Mouse (Mus musculus) thymus, postnatal 10 days (tissue): ENCODE measurements around the gene Zrsr2.

Experiments
- DNase-seq, 2 experiments: peaks; one replicate each; pipeline ENCODE4 v3.0.0; 2021; ENCODE audit warnings: low spot score in 2 of 2

Gene Zrsr2

GRCm38 (mm10) chrX:163958467-163958875 is at the start of gene Zrsr2:
Zrsr2 (minus strand) TSS chrX:163958661.
- DNase-seq, result peak; percentile 79 to 85

GRCm38 (mm10) chrX:164004809-164005208 is 46.3 kb upstream of the Zrsr2 start:
- peak in 1 of 2 experiments; percentile 5 for DNase-seq

GRCm38 (mm10) chrX:163999848-164000247 is 41.4 kb upstream of the Zrsr2 start:
- DNase-seq, result no peak

- no peak for DNase-seq
These were observed 38.3 kb upstream of the Zrsr2 start for GRCm38 (mm10) chrX:163996754-163997153.

- no peak for DNase-seq
These were observed 29.4 kb upstream of the Zrsr2 start for GRCm38 (mm10) chrX:163987718-163988374.

- no peak for DNase-seq
These were observed 23.7 kb upstream of the Zrsr2 start for GRCm38 (mm10) chrX:163982129-163982528.

GRCm38 (mm10) chrX:163981500-163981899 is 23.0 kb upstream of the Zrsr2 start:
- no peak for DNase-seq

GRCm38 (mm10) chrX:163981092-163981491 is 22.6 kb upstream of the Zrsr2 start:
- no peak for DNase-seq

- peak; percentile 51 to 63 for DNase-seq
These were observed 526 bp downstream of the Zrsr2 start for GRCm38 (mm10) chrX:163957803-163958466.

GRCm38 (mm10) chrX:163957381-163957780 is 1.1 kb downstream of the Zrsr2 start:
- DNase-seq, result no peak

GRCm38 (mm10) chrX:163951618-163952017 is 6.8 kb downstream of the Zrsr2 start:
- no peak for DNase-seq

GRCm38 (mm10) chrX:163944381-163944780 is 14.1 kb downstream of the Zrsr2 start:
- DNase-seq, result no peak

- no peak for DNase-seq
These were observed 19.9 kb downstream of the Zrsr2 start for GRCm38 (mm10) chrX:163938587-163938986.

- no peak for DNase-seq
These were observed 23.7 kb downstream of the Zrsr2 start for GRCm38 (mm10) chrX:163934731-163935130.

GRCm38 (mm10) chrX:163929550-163929949 is 28.9 kb downstream of the Zrsr2 start:
- no peak for DNase-seq

- peak; percentile 16 to 43 for DNase-seq
These were observed 45.7 kb downstream of the Zrsr2 start for GRCm38 (mm10) chrX:163912791-163913190.

GRCm38 (mm10) chrX:163909381-163909780 is 49.1 kb downstream of the Zrsr2 start:
- peak; percentile 37 to 39 for DNase-seq

GRCm38 (mm10) chrX:163908337-163909250 is 49.9 kb downstream of the Zrsr2 start, which contains the start of gene Ap1s2:
Ap1s2 (plus strand) TSS chrX:163909017.
- DNase-seq, result peak; percentile 90 to 91

GRCm38 (mm10) chrX:163908003-163908336 is 50.5 kb downstream of the Zrsr2 start:
- DNase-seq, result no peak

- DNase-seq, result no peak
These were observed 51.6 kb downstream of the Zrsr2 start for GRCm38 (mm10) chrX:163906861-163907260.

- no peak for DNase-seq
These were observed 58.9 kb downstream of the Zrsr2 start for GRCm38 (mm10) chrX:163899431-163900020.

GRCm38 (mm10) chrX:163897354-163897753 is 61.1 kb downstream of the Zrsr2 start:
- no peak for DNase-seq
